In genomic region chr11:101276319-101277070, GRCm38 (mm10) we compare ENCODE assay signal across 9 mouse cellular contexts. TPM values are rescaled to one million over a fixed set of nuclear protein-coding genes. Genes with fewer than 3 reads are reported as not detected.
A peak's percentile ranks its signal among the peaks of the same experiment; 100 is the strongest.
DNase-seq lines count a peak whose midpoint lies in the region; ATAC-seq and TF ChIP-seq lines count a peak whose summit lies in the region.
"Had no signal": no experiment of that assay in that cellular context is flagged by ENCODE, and none has a peak within 500 bp of the region (broad histone marks: within the 10 kb centered on the region; RNA-seq: fewer than 3 reads in every experiment).

No protein-coding gene starts in this region.

- no peak for ATAC-seq in limb, embryonic 13.5 days (ENCODE audit: low FRiP score, low read depth)

- H3K79me2 ChIP-seq in heart, adult 2 months (replicated peaks; ENCODE audit: control insufficient read depth, insufficient read depth, low read length) = no peaks in the 10 kb centered on the region

- intact Hi-C loops in heart, adult 2 months (cut with DNase I) = loop anchor here (2.0 kb wide), 1 partner anchor 14 kb away; no protein-coding TSS in a partner anchor
- intact Hi-C loops in gastrocnemius, postnatal 36 days (cut with DNase I) = no loop called here

- TF ChIP-seq CTCF in heart, adult 2 months (IDR thresholded peaks at IDR 0.05) = no peak
- no peak for TF ChIP-seq CTCF in testis, adult 2 months (IDR thresholded peaks at IDR 0.05; ENCODE audit: control insufficient read depth, insufficient read depth, insufficient replicate concordance, low read depth, low read length)

- no peak for TF ChIP-seq POLR2A in heart, adult 2 months (IDR thresholded peaks at IDR 0.05; ENCODE audit: insufficient read depth, low read depth, low read length)
- no peak for TF ChIP-seq POLR2A in testis, adult 2 months (IDR thresholded peaks at IDR 0.05; ENCODE audit: control insufficient read depth, low read depth, low read length)

- H3K36me3 ChIP-seq in heart, adult 2 months (ENCODE audit: control insufficient read depth, insufficient read depth, low read length) = no peaks in the 10 kb centered on the region; the same call in 1 of the 2 replicates
- no peaks in the 10 kb centered on the region for H3K36me3 ChIP-seq in testis, adult 2 months (ENCODE audit: control insufficient read depth, insufficient read depth, low read length)
- H3K36me3 ChIP-seq in limb, embryonic 13.5 days = peaks cover 14% of the 10 kb centered on the region

- no peak overlapping the region for H3K4me3 ChIP-seq in heart, adult 2 months
- peak overlapping the region; percentile 99 for H3K4me3 ChIP-seq in testis, adult 2 months (ENCODE audit: control insufficient read depth, low read depth, low read length)
- H3K4me3 ChIP-seq in limb, embryonic 13.5 days = no peak overlapping the region

- 47% methylated on average over 27 of the region's 27 CpGs for WGBS in heart, adult 2 months
- 32% methylated on average over 27 of the region's 27 CpGs for WGBS in limb, embryonic 13.5 days

- no peak overlapping the region for H3K27ac ChIP-seq in heart, adult 2 months
- no peak overlapping the region for H3K27ac ChIP-seq in testis, adult 2 months (ENCODE audit: control insufficient read depth, insufficient read depth, low read depth, low read length)
- no peak overlapping the region for H3K27ac ChIP-seq in limb, embryonic 13.5 days

- no peak overlapping the region for H3K9ac ChIP-seq in heart, adult 2 months (ENCODE audit: low read depth, low read length)
- H3K9ac ChIP-seq in limb, embryonic 13.5 days = 0 out of 2 replicates have a peak overlapping the region, but pooled peaks have one; percentile 31

- peak overlapping the region; percentile 31 for H3K4me2 ChIP-seq in limb, embryonic 13.5 days (replicated peaks)

- no peaks in the 10 kb centered on the region for H3K9me3 ChIP-seq in limb, embryonic 13.5 days

- no peak for TF ChIP-seq EP300 in heart, adult 2 months (IDR thresholded peaks at IDR 0.05; ENCODE audit: insufficient read depth, low read depth, low read length)

- peak; percentile 93 for DNase-seq in heart, adult 11 months
- DNase-seq in heart, adult 2 months = no peak
- DNase-seq in testis, postnatal 14 days (ENCODE audit: low spot score) = no peak
- no peak for DNase-seq in gastrocnemius, postnatal 4 days (ENCODE audit: low spot score in 2 of 2)
- DNase-seq in natural killer cell, adult 2 months (ENCODE audit: low spot score in 2 of 2) = no peak
- no peak for DNase-seq in gastrocnemius, postnatal 36 days

- H3K27me3 ChIP-seq in heart, adult 2 months (ENCODE audit: control insufficient read depth, insufficient read depth, low read length) = no peaks in the 10 kb centered on the region
- no peaks in the 10 kb centered on the region for H3K27me3 ChIP-seq in testis, adult 2 months (ENCODE audit: control insufficient read depth, insufficient read depth, low read length)
- peaks cover 16% of the 10 kb centered on the region; the same call in 1 of the 2 replicates for H3K27me3 ChIP-seq in limb, embryonic 13.5 days

- H3K4me1 ChIP-seq in heart, adult 2 months (ENCODE audit: control insufficient read depth, insufficient read depth, low read length) = peaks cover 7% of the 10 kb centered on the region
- H3K4me1 ChIP-seq in testis, adult 2 months (ENCODE audit: control insufficient read depth, insufficient read depth, low read length) = peaks cover 11% of the 10 kb centered on the region
- H3K4me1 ChIP-seq in limb, embryonic 13.5 days = peaks cover 27% of the 10 kb centered on the region

RNA-seq across cellular contexts. Expression of gene Cntd1, which starts 2.3 kb away (rescaled TPM):
- total RNA-seq in heart, adult 2 months (2021) = under 1 TPM; 0.23 to 0.36 TPM
- 0.06 and 0.12 TPM in 2 replicates for polyA plus RNA-seq in heart, adult 2 months (2012; rRNA removed)
- polyA plus RNA-seq in testis, adult 2 months (2012; rRNA removed) = 37.1 and 54.6 TPM in 2 replicates
- polyA plus RNA-seq in limb, embryonic 13.5 days (2015; fragmentation: Nextera tagmentation; extraction: Ambion mirVana) = 1.7 and 1.9 TPM in 2 replicates
- under 1 TPM; 0.32 to 0.39 TPM for total RNA-seq in gastrocnemius, postnatal 4 days (2021)
- total RNA-seq in gastrocnemius, postnatal 36 days (2021) = under 1 TPM; 0.10 to 0.15 TPM

RNA-seq across cellular contexts. Expression of gene Coa3, which starts 2.4 kb away (rescaled TPM):
- total RNA-seq in heart, adult 2 months (2021) = 100 to 1,000 TPM in 1 of 2 experiments, 10 to 100 TPM in 1; 88.4 to 101 TPM
- 153 and 302 TPM in 2 replicates for polyA plus RNA-seq in heart, adult 2 months (2012; rRNA removed)
- 46.6 and 62.4 TPM in 2 replicates for polyA plus RNA-seq in testis, adult 2 months (2012; rRNA removed)
- 172 and 175 TPM in 2 replicates for polyA plus RNA-seq in limb, embryonic 13.5 days (2015; fragmentation: Nextera tagmentation; extraction: Ambion mirVana)
- 10 to 100 TPM; 59.8 to 71.2 TPM for total RNA-seq in gastrocnemius, postnatal 4 days (2021)
- 10 to 100 TPM; 64.3 to 71.4 TPM for total RNA-seq in gastrocnemius, postnatal 36 days (2021)

RNA-seq across cellular contexts. Expression of gene Wnk4, which starts 16.1 kb away (rescaled TPM):
- total RNA-seq in heart, adult 2 months (2021) = 10 to 100 TPM in 1 of 2 experiments, 1 to 10 TPM in 1; 9.2 to 12.6 TPM
- 12.1 and 13.9 TPM in 2 replicates for polyA plus RNA-seq in heart, adult 2 months (2012; rRNA removed)
- polyA plus RNA-seq in testis, adult 2 months (2012; rRNA removed) = 10.8 and 12.3 TPM in 2 replicates
- polyA plus RNA-seq in limb, embryonic 13.5 days (2015; fragmentation: Nextera tagmentation; extraction: Ambion mirVana) = 8.5 and 10.2 TPM in 2 replicates
- total RNA-seq in gastrocnemius, postnatal 4 days (2021) = 1 to 10 TPM in 1 of 2 experiments, under 1 TPM in 1; 0.83 to 1.7 TPM
- under 1 TPM; 0.10 to 0.15 TPM for total RNA-seq in gastrocnemius, postnatal 36 days (2021)
- total RNA-seq: megakaryocyte progenitor cell, adult 5-6 weeks had no signal

RNA-seq across cellular contexts. Expression of gene Vps25, which starts 23.0 kb away (rescaled TPM):
- total RNA-seq in heart, adult 2 months (2021) = 10 to 100 TPM; 82.5 to 90.1 TPM
- 83.2 and 96.8 TPM in 2 replicates for polyA plus RNA-seq in heart, adult 2 months (2012; rRNA removed)
- 26.1 and 26.2 TPM in 2 replicates for polyA plus RNA-seq in testis, adult 2 months (2012; rRNA removed)
- polyA plus RNA-seq in limb, embryonic 13.5 days (2015; fragmentation: Nextera tagmentation; extraction: Ambion mirVana) = 104 and 109 TPM in 2 replicates
- 10 to 100 TPM; 48.6 to 48.8 TPM for total RNA-seq in gastrocnemius, postnatal 4 days (2021)
- total RNA-seq in gastrocnemius, postnatal 36 days (2021) = 10 to 100 TPM; 36.2 to 39.4 TPM

RNA-seq across cellular contexts. Expression of gene Becn1, which starts 25.6 kb away (rescaled TPM):
- 10 to 100 TPM; 86.3 to 86.5 TPM for total RNA-seq in heart, adult 2 months (2021)
- polyA plus RNA-seq in heart, adult 2 months (2012; rRNA removed) = 36.1 and 43.7 TPM in 2 replicates
- 111 and 116 TPM in 2 replicates for polyA plus RNA-seq in testis, adult 2 months (2012; rRNA removed)
- polyA plus RNA-seq in limb, embryonic 13.5 days (2015; fragmentation: Nextera tagmentation; extraction: Ambion mirVana) = 124 and 127 TPM in 2 replicates
- total RNA-seq in gastrocnemius, postnatal 4 days (2021) = 10 to 100 TPM; 82.5 to 86.9 TPM
- total RNA-seq in gastrocnemius, postnatal 36 days (2021) = 10 to 100 TPM; 73.9 to 78.0 TPM
